Mouse (Mus musculus) limb, embryonic 15.5 days (tissue): ENCODE data around the gene Wdfy3. TPM values are rescaled to one million over a fixed set of nuclear protein-coding genes. Genes with fewer than 3 reads are reported as not detected.

Source experiments
- ATAC-seq: fragments of 200-750 bp; cut with Nextera tagmentation; 2 replicates; pipeline ENCODE4 v1.8.0; 2017; ENCODE audit warnings: low read depth, moderate TSS enrichment; ENCODE audit not compliant: insufficient number of reproducible peaks, low FRiP score, low TSS enrichment
- H3K27ac ChIP-seq: fragments of 300-500 bp; sonication (generic); 2 replicates; pipeline ENCODE4 v1.5.1; 2015; ENCODE audit warnings: moderate library complexity, mild to moderate bottlenecking, inconsistent platforms
- H3K27me3 ChIP-seq: fragments of 300-500 bp; sonication (generic); 2 replicates; pipeline ENCODE4 v1.6.1; 2015; ENCODE audit warnings: inconsistent platforms
- H3K36me3 ChIP-seq: fragments of 300-500 bp; sonication (generic); 2 replicates; pipeline ENCODE4 v1.6.1; 2015; ENCODE audit warnings: inconsistent platforms
- H3K4me1 ChIP-seq: fragments of 300-500 bp; sonication (generic); 2 replicates; pipeline ENCODE4 v1.6.1; 2015; ENCODE audit warnings: inconsistent platforms
- H3K4me2 ChIP-seq: fragments of 300-500 bp; sonication (generic); 2 replicates; pipeline ENCODE4 v1.6.1; 2015; ENCODE audit warnings: mild to moderate bottlenecking, inconsistent platforms
- H3K4me3 ChIP-seq: fragments of 300-500 bp; sonication (generic); 2 replicates; pipeline ENCODE4 v1.5.1; 2015; ENCODE audit warnings: mild to moderate bottlenecking, inconsistent platforms
- H3K9ac ChIP-seq: fragments of 300-500 bp; sonication (generic); 2 replicates; pipeline ENCODE4 v1.6.1; 2015; ENCODE audit warnings: inconsistent platforms
- H3K9me3 ChIP-seq: fragments of 300-500 bp; sonication (generic); 2 replicates; pipeline ENCODE4 v1.6.1; 2016; ENCODE audit warnings: inconsistent platforms
- WGBS: fragments of 180-500 bp; shearing (Covaris S2); methylation state at CpG from one replicate; pipeline ENCODE4 v1.1.7; 2015; 5-methylcytosine and 5-hydroxymethylcytosine counted together
- polyA plus RNA-seq: library from polyadenylated mRNA; unstranded; fragments of >200 nt; fragmentation: Nextera tagmentation; extraction: Ambion mirVana; gene quantifications from 2 replicates; pipeline ENCODE4 v1.2.1, GENCODE M21; 2015

Gene Wdfy3
- polyA plus RNA-seq, 1 experiment from 2014 or later = 14.4 TPM

- 64% methylated on average over 4 of the region's 4 CpGs for WGBS
- H3K4me2 ChIP-seq = no peak overlapping the region
- H3K27ac ChIP-seq = no peak overlapping the region
- H3K9me3 ChIP-seq = no peaks in the 10 kb centered on the region
- no peak for ATAC-seq
- H3K4me1 ChIP-seq = peaks cover 20% of the 10 kb centered on the region
- no peaks in the 10 kb centered on the region for H3K36me3 ChIP-seq
- no peaks in the 10 kb centered on the region for H3K27me3 ChIP-seq
- no peak overlapping the region for H3K4me3 ChIP-seq
- H3K9ac ChIP-seq = no peak overlapping the region
These were observed 2.3 kb upstream of the Wdfy3 start for GRCm38 (mm10) chr5:102072057-102072456.

GRCm38 (mm10) chr5:102071241-102071640, 1.5 kb upstream of the Wdfy3 start:
- Histone ChIP-seq H3K36me3 (no peaks in the 10 kb centered on the region), H3K27ac (no peak overlapping the region), H3K9ac (no peak overlapping the region), H3K4me1 (peaks cover 23% of the 10 kb centered on the region), H3K4me2 (no peak overlapping the region), H3K27me3 (no peaks in the 10 kb centered on the region), H3K9me3 (no peaks in the 10 kb centered on the region), H3K4me3 (no peak overlapping the region)
- ATAC-seq = no peak
- WGBS = 37% methylated on average over 3 of the region's 3 CpGs

- no peaks in the 10 kb centered on the region for H3K36me3 ChIP-seq
- peaks cover 23% of the 10 kb centered on the region for H3K4me1 ChIP-seq
- H3K9me3 ChIP-seq = no peaks in the 10 kb centered on the region
- no peak overlapping the region for H3K9ac ChIP-seq
- no peak overlapping the region for H3K4me3 ChIP-seq
- H3K4me2 ChIP-seq = peak overlapping the region; percentile 70; the same call in 1 of the 2 replicates
- no peak for ATAC-seq
- no peak overlapping the region for H3K27ac ChIP-seq
- no peaks in the 10 kb centered on the region for H3K27me3 ChIP-seq
- 18% methylated on average over 4 of the region's 4 CpGs for WGBS
These were observed 1.1 kb upstream of the Wdfy3 start for GRCm38 (mm10) chr5:102070788-102071187.

GRCm38 (mm10) chr5:102070414-102070768, 670 bp upstream of the Wdfy3 start:
- ATAC-seq = no peak
- H3K4me2 ChIP-seq = peak overlapping the region; percentile 70
- peak overlapping the region; percentile 90 for H3K4me3 ChIP-seq
- no peaks in the 10 kb centered on the region for H3K27me3 ChIP-seq
- H3K4me1 ChIP-seq = peaks cover 23% of the 10 kb centered on the region
- peak overlapping the region; percentile 98 for H3K9ac ChIP-seq
- H3K27ac ChIP-seq = peak overlapping the region; percentile 95
- H3K9me3 ChIP-seq = no peaks in the 10 kb centered on the region
- no peaks in the 10 kb centered on the region for H3K36me3 ChIP-seq
- 13% methylated on average over 6 of the region's 6 CpGs for whole genome bisulfite sequencing

- under 1% methylated on average over 91 of the region's 92 CpGs for WGBS
- H3K27me3 ChIP-seq = no peaks in the 10 kb centered on the region
- ATAC-seq = peak; percentile 76
These were observed 512 bp downstream of the Wdfy3 start for GRCm38 (mm10) chr5:102069051-102069766.

GRCm38 (mm10) chr5:102066458-102066857, 3.3 kb downstream of the Wdfy3 start:
- Histone ChIP-seq H3K27me3 (no peaks in the 10 kb centered on the region), H3K4me2 (no peak overlapping the region), H3K36me3 (no peaks in the 10 kb centered on the region), H3K9ac (no peak overlapping the region), H3K4me1 (peaks cover 36% of the 10 kb centered on the region), H3K27ac (no peak overlapping the region), H3K4me3 (no peak overlapping the region), H3K9me3 (no peaks in the 10 kb centered on the region)
- no peak for ATAC-seq
- WGBS = 91% methylated on average over 6 of the region's 6 CpGs

More at GRCm38 (mm10) chr5:102069051-102069766, 512 bp downstream of the Wdfy3 start:
- peak overlapping the region; percentile 70 for H3K4me2 ChIP-seq
- no peaks in the 10 kb centered on the region for H3K36me3 ChIP-seq
- H3K9ac ChIP-seq = peak overlapping the region; percentile 98
- H3K4me3 ChIP-seq = peak overlapping the region; percentile 90
- peak overlapping the region; percentile 95 for H3K27ac ChIP-seq
- H3K4me1 ChIP-seq = peaks cover 23% of the 10 kb centered on the region
- no peaks in the 10 kb centered on the region for H3K9me3 ChIP-seq

GRCm38 (mm10) chr5:102063013-102063752, 6.5 kb downstream of the Wdfy3 start:
- ATAC-seq = no peak
- no peaks in the 10 kb centered on the region for H3K9me3 ChIP-seq

GRCm38 (mm10) chr5:102061816-102062215, 7.9 kb downstream of the Wdfy3 start:
- no peak overlapping the region for H3K27ac ChIP-seq
- no peaks in the 10 kb centered on the region for H3K36me3 ChIP-seq
- H3K4me3 ChIP-seq = no peak overlapping the region
- no peak overlapping the region for H3K4me2 ChIP-seq
- H3K27me3 ChIP-seq = no peaks in the 10 kb centered on the region
- no peak for ATAC-seq
- WGBS = 66% methylated on average over 5 of the region's 5 CpGs
- H3K9ac ChIP-seq = no peak overlapping the region
- peaks cover 14% of the 10 kb centered on the region for H3K4me1 ChIP-seq
- no peaks in the 10 kb centered on the region for H3K9me3 ChIP-seq

More at GRCm38 (mm10) chr5:102063013-102063752, 6.5 kb downstream of the Wdfy3 start:
- Histone ChIP-seq H3K27me3 (no peaks in the 10 kb centered on the region), H3K36me3 (no peaks in the 10 kb centered on the region), H3K4me3 (no peak overlapping the region), H3K4me1 (peaks cover 26% of the 10 kb centered on the region), H3K27ac (no peak overlapping the region), H3K4me2 (no peak overlapping the region), H3K9ac (no peak overlapping the region)
- WGBS = 66% methylated on average over 18 of the region's 18 CpGs

GRCm38 (mm10) chr5:102055946-102056345, 13.8 kb downstream of the Wdfy3 start:
- Histone ChIP-seq H3K4me3 (no peak overlapping the region), H3K36me3 (no peaks in the 10 kb centered on the region), H3K27ac (no peak overlapping the region), H3K4me1 (peaks cover 18% of the 10 kb centered on the region), H3K4me2 (no peak overlapping the region), H3K27me3 (no peaks in the 10 kb centered on the region), H3K9ac (no peak overlapping the region), H3K9me3 (no peaks in the 10 kb centered on the region)
- WGBS = 66% methylated on average over 7 of the region's 7 CpGs
- ATAC-seq = no peak

GRCm38 (mm10) chr5:102055130-102055641, 14.5 kb downstream of the Wdfy3 start:
- Histone ChIP-seq H3K9ac (no peak overlapping the region), H3K4me2 (no peak overlapping the region), H3K4me3 (no peak overlapping the region), H3K27me3 (no peaks in the 10 kb centered on the region), H3K4me1 (peaks cover 18% of the 10 kb centered on the region), H3K36me3 (no peaks in the 10 kb centered on the region), H3K27ac (no peak overlapping the region), H3K9me3 (no peaks in the 10 kb centered on the region)
- 33% methylated on average over 3 of the region's 3 CpGs for WGBS
- ATAC-seq = no peak

GRCm38 (mm10) chr5:102054511-102055093, 15.1 kb downstream of the Wdfy3 start:
- no peaks in the 10 kb centered on the region for H3K36me3 ChIP-seq
- no peak overlapping the region for H3K9ac ChIP-seq
- no peaks in the 10 kb centered on the region for H3K9me3 ChIP-seq
- peak overlapping the region; percentile 47; the same call in 1 of the 2 replicates for H3K27ac ChIP-seq
- H3K4me2 ChIP-seq = no peak overlapping the region
- H3K4me1 ChIP-seq = peaks cover 18% of the 10 kb centered on the region
- H3K27me3 ChIP-seq = no peaks in the 10 kb centered on the region
- ATAC-seq = no peak
- WGBS = 42% methylated on average over 11 of the region's 11 CpGs
- no peak overlapping the region for H3K4me3 ChIP-seq

GRCm38 (mm10) chr5:102052906-102053305, 16.8 kb downstream of the Wdfy3 start:
- no peak overlapping the region for H3K9ac ChIP-seq
- H3K36me3 ChIP-seq = no peaks in the 10 kb centered on the region
- no peak overlapping the region for H3K4me2 ChIP-seq
- H3K4me3 ChIP-seq = no peak overlapping the region
- H3K27me3 ChIP-seq = no peaks in the 10 kb centered on the region
- H3K9me3 ChIP-seq = no peaks in the 10 kb centered on the region
- ATAC-seq = no peak
- no peak overlapping the region for H3K27ac ChIP-seq
- H3K4me1 ChIP-seq = peaks cover 18% of the 10 kb centered on the region
- 91% methylated on average over 6 of the region's 6 CpGs for WGBS
